Mouse (Mus musculus) spleen, postnatal 10 days (tissue): ENCODE measurements at regions not wholly inside any gene's neighbourhood (a gene's known extent, or its start where the extent isn't known, plus 50 kb on each side); places are given as distances from the start of the nearest gene placed in this dataset.

ENCODE experiments used
- DNase-seq, 2 experiments: peaks; one replicate each; pipeline ENCODE4 v3.0.0; 2021 to 2022; ENCODE audit warnings: low spot score in 2 of 2

GRCm38 (mm10) chr14:61819251-61819650 lies 212.0 kb downstream of the Kcnrg start:
- DNase-seq, result no peak

- no peak for DNase-seq
These were observed 227.2 kb downstream of the Kcnrg start for GRCm38 (mm10) chr14:61834291-61834936.

- no peak for DNase-seq
These were observed 228.5 kb downstream of the Kcnrg start for GRCm38 (mm10) chr14:61835729-61836128.

- DNase-seq, result no peak
These were observed 229.0 kb downstream of the Kcnrg start for GRCm38 (mm10) chr14:61836231-61836630.

- DNase-seq, result no peak
These were observed 229.7 kb downstream of the Kcnrg start for GRCm38 (mm10) chr14:61836965-61837364.

- DNase-seq, result no peak
These were observed 230.6 kb downstream of the Kcnrg start for GRCm38 (mm10) chr14:61837851-61838250.

- no peak for DNase-seq
These were observed 235.2 kb downstream of the Kcnrg start for GRCm38 (mm10) chr14:61842476-61842875.

GRCm38 (mm10) chr14:61846441-61846840 lies 239.2 kb downstream of the Kcnrg start:
- DNase-seq, result no peak

- DNase-seq, result no peak
These were observed 243.0 kb downstream of the Kcnrg start for GRCm38 (mm10) chr14:61850244-61850643.

- DNase-seq, result no peak
These were observed 250.4 kb downstream of the Kcnrg start for GRCm38 (mm10) chr14:61857616-61858015.

- no peak for DNase-seq
These were observed 253.4 kb downstream of the Kcnrg start for GRCm38 (mm10) chr14:61860688-61861087.

- DNase-seq, result no peak
These were observed 254.2 kb downstream of the Kcnrg start for GRCm38 (mm10) chr14:61861357-61861958.

- no peak for DNase-seq
These were observed 255.7 kb downstream of the Kcnrg start for GRCm38 (mm10) chr14:61862931-61863330.

GRCm38 (mm10) chr14:61863475-61863874 lies 256.2 kb downstream of the Kcnrg start:
- DNase-seq, result no peak

GRCm38 (mm10) chr14:61866532-61867268 lies 259.4 kb downstream of the Kcnrg start:
- no peak for DNase-seq

GRCm38 (mm10) chr14:61874206-61874605 lies 266.9 kb downstream of the Kcnrg start:
- no peak for DNase-seq

- no peak for DNase-seq
These were observed 272.2 kb downstream of the Kcnrg start for GRCm38 (mm10) chr14:61879416-61879815.

- no peak for DNase-seq
These were observed 273.4 kb downstream of the Kcnrg start for GRCm38 (mm10) chr14:61880514-61881259.

- DNase-seq, result no peak
These were observed 278.2 kb downstream of the Kcnrg start for GRCm38 (mm10) chr14:61885241-61886015.

- no peak for DNase-seq
These were observed 282.4 kb downstream of the Kcnrg start for GRCm38 (mm10) chr14:61889626-61890025.

- DNase-seq, result no peak
These were observed 286.5 kb downstream of the Kcnrg start for GRCm38 (mm10) chr14:61893786-61894185.
